Mouse (Mus musculus) lung, postnatal 0 days (tissue): ENCODE results near the gene Cpd.

Experiments
- CTCF ChIP-seq: IDR thresholded peaks from 2 replicates; pipeline ENCODE4 v1.5.1; 2016; ENCODE audit warnings: antibody characterized with exemption, mild to moderate bottlenecking
- EP300 ChIP-seq: IDR thresholded peaks from 2 replicates; pipeline ENCODE4 v1.6.1; 2016; ENCODE audit warnings: antibody characterized with exemption, mild to moderate bottlenecking, control low read depth

DNA sequence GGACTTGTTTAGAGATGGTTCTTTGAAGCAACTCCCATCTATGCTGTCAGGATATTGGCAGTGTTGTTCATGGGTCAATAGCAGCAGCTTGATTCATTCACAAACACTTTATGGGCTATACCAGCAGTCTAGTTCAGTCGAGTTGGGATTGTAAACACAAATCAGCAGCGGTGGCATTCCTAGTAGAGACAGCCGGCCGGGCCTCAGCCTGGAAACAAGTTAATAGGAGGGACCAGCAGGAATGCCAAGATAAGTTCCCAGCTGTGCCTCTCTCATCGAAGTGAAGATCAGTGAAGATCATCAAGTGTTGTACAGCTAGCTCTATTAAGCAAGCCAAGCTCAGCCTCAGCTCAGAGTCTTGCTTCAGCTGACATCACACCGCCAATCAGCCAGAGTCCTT lies 49.5 kb upstream of the Cpd start:
- TF ChIP-seq CTCF (no peak), EP300 (peak; percentile 51)
